Mouse (Mus musculus): ENCODE results near the gene Olfr247. TPM values are rescaled to one million over a fixed set of nuclear protein-coding genes. Genes with fewer than 3 reads are reported as not detected.

Olfr247 gene
- polyA plus RNA-seq, 1 experiment from 2014 or later = not detected

Other genes starting within 250 kb of the Olfr247 start
- not detected in 2 replicates for gene Olfr805, start 246.8 kb downstream of the Olfr247 start, polyA plus RNA-seq (2015; fragmentation: Nextera tagmentation; extraction: Ambion mirVana)
- not detected in 2 replicates for gene Olfr806, start 234.2 kb downstream of the Olfr247 start, polyA plus RNA-seq (2015; fragmentation: Nextera tagmentation; extraction: Ambion mirVana)
- gene Olfr807, start 218.3 kb downstream of the Olfr247 start, polyA plus RNA-seq (2015; fragmentation: Nextera tagmentation; extraction: Ambion mirVana) = not detected in 2 replicates
- not detected in 2 replicates for gene Olfr808, start 210.7 kb downstream of the Olfr247 start, polyA plus RNA-seq (2015; fragmentation: Nextera tagmentation; extraction: Ambion mirVana)
- not detected in 2 replicates for gene Olfr809, start 201.5 kb downstream of the Olfr247 start, polyA plus RNA-seq (2015; fragmentation: Nextera tagmentation; extraction: Ambion mirVana)
- 0.06 TPM in 1 of 2 replicates, not detected in the other for gene Olfr810, start 181.2 kb downstream of the Olfr247 start, polyA plus RNA-seq (2015; fragmentation: Nextera tagmentation; extraction: Ambion mirVana)
- not detected in 2 replicates for gene Olfr811, start 171.7 kb downstream of the Olfr247 start, polyA plus RNA-seq (2015; fragmentation: Nextera tagmentation; extraction: Ambion mirVana)
- not detected in 2 replicates for gene Olfr812, start 130.0 kb downstream of the Olfr247 start, polyA plus RNA-seq (2015; fragmentation: Nextera tagmentation; extraction: Ambion mirVana)
- 0.18 TPM in 1 of 2 replicates, not detected in the other for gene Olfr813, start 120.8 kb downstream of the Olfr247 start, polyA plus RNA-seq (2015; fragmentation: Nextera tagmentation; extraction: Ambion mirVana)
- gene Olfr814, start 96.3 kb downstream of the Olfr247 start, polyA plus RNA-seq (2015; fragmentation: Nextera tagmentation; extraction: Ambion mirVana) = not detected in 2 replicates
- not detected in 2 replicates for gene Olfr815, start 70.3 kb downstream of the Olfr247 start, polyA plus RNA-seq (2015; fragmentation: Nextera tagmentation; extraction: Ambion mirVana)
- not detected in 2 replicates for gene Olfr816, start 60.5 kb downstream of the Olfr247 start, polyA plus RNA-seq (2015; fragmentation: Nextera tagmentation; extraction: Ambion mirVana)
- gene Olfr818, start 27.0 kb downstream of the Olfr247 start, polyA plus RNA-seq (2015; fragmentation: Nextera tagmentation; extraction: Ambion mirVana) = not detected in 2 replicates
- not detected in 2 replicates for gene Olfr819, start 8.9 kb downstream of the Olfr247 start, polyA plus RNA-seq (2015; fragmentation: Nextera tagmentation; extraction: Ambion mirVana)
- gene Gm10310, start 8.9 kb upstream of the Olfr247 start, polyA plus RNA-seq (2015; fragmentation: Nextera tagmentation; extraction: Ambion mirVana) = not detected in 2 replicates
- gene Olfr820, start 36.5 kb upstream of the Olfr247 start, polyA plus RNA-seq (2015; fragmentation: Nextera tagmentation; extraction: Ambion mirVana) = not detected in 2 replicates
- gene Olfr821, start 54.2 kb upstream of the Olfr247 start, polyA plus RNA-seq (2015; fragmentation: Nextera tagmentation; extraction: Ambion mirVana) = not detected in 2 replicates
- gene Olfr822, start 95.1 kb upstream of the Olfr247 start, polyA plus RNA-seq (2015; fragmentation: Nextera tagmentation; extraction: Ambion mirVana) = not detected in 2 replicates
- not detected in 2 replicates for gene Olfr823, start 139.2 kb upstream of the Olfr247 start, polyA plus RNA-seq (2015; fragmentation: Nextera tagmentation; extraction: Ambion mirVana)
- gene Olfr824, start 153.9 kb upstream of the Olfr247 start, polyA plus RNA-seq (2015; fragmentation: Nextera tagmentation; extraction: Ambion mirVana) = not detected in 2 replicates
- gene Olfr825, start 190.6 kb upstream of the Olfr247 start, polyA plus RNA-seq (2015; fragmentation: Nextera tagmentation; extraction: Ambion mirVana) = not detected in 2 replicates
- gene Olfr826, start 208.0 kb upstream of the Olfr247 start, polyA plus RNA-seq (2015; fragmentation: Nextera tagmentation; extraction: Ambion mirVana) = not detected in 2 replicates
- gene Olfr827, start 238.3 kb upstream of the Olfr247 start, polyA plus RNA-seq (2015; fragmentation: Nextera tagmentation; extraction: Ambion mirVana) = not detected in 2 replicates

Data from embryonic facial prominence, embryonic 13.5 days (tissue).